Mouse (Mus musculus) spleen, adult 2 months (tissue): ENCODE data around the gene Zfp786. TPM values are rescaled to one million over a fixed set of nuclear protein-coding genes. Genes with fewer than 3 reads are reported as not detected.

Experiments used
- DNase-seq, 2 experiments: peaks; one replicate each; pipeline versions ENCODE4 v3.0.0 to v3.0.0-alpha.2; 2012 to 2021; ENCODE audit warnings: low spot score in 2 of 2, low read depth in 1 of 2
- H3K27ac ChIP-seq: fragments of 200-500 bp; 2 replicates; pipeline ENCODE4 v1.5.1; 2012; ENCODE audit warnings: low read length, inconsistent platforms; ENCODE audit not compliant: insufficient read depth
- H3K27me3 ChIP-seq: fragments of 200-500 bp; 2 replicates; pipeline ENCODE4 v1.6.1; 2012; ENCODE audit warnings: mild to moderate bottlenecking, moderate library complexity, low read length, inconsistent platforms; ENCODE audit not compliant: control insufficient read depth, insufficient read depth
- H3K36me3 ChIP-seq: fragments of 200-500 bp; 2 replicates; pipeline ENCODE4 v1.6.1; 2012; ENCODE audit warnings: mild to moderate bottlenecking, low read length, inconsistent platforms; ENCODE audit not compliant: control insufficient read depth, insufficient read depth
- H3K4me1 ChIP-seq: fragments of 200-500 bp; 2 replicates; pipeline ENCODE4 v1.6.1; 2011; ENCODE audit warnings: inconsistent platforms; ENCODE audit not compliant: control insufficient read depth, insufficient read depth, insufficient read length
- H3K4me3 ChIP-seq: fragments of 200-500 bp; 2 replicates; pipeline ENCODE4 v1.5.1; 2011; ENCODE audit warnings: mild to moderate bottlenecking, inconsistent platforms; ENCODE audit not compliant: insufficient read depth, insufficient read length; ENCODE audit errors: extremely low read depth
- CTCF ChIP-seq: fragments of 200-500 bp; IDR thresholded peaks from 2 replicates; pipeline ENCODE4 v1.5.1; 2011; ENCODE audit warnings: mild to moderate bottlenecking, inconsistent platforms; ENCODE audit not compliant: insufficient read depth, insufficient read length, insufficient replicate concordance; ENCODE audit errors: extremely low read depth
- POLR2A ChIP-seq: fragments of 200-500 bp; IDR thresholded peaks from 2 replicates; pipeline ENCODE4 v1.6.1; 2011; ENCODE audit warnings: low read depth, low read length, inconsistent platforms
- WGBS: fragments of 180-500 bp; shearing (Covaris S2); methylation state at CpG from one replicate; pipeline ENCODE4 v1.1.7; 2018; 5-methylcytosine and 5-hydroxymethylcytosine counted together
- polyA plus RNA-seq: library from polyadenylated mRNA; depleted of rRNA; stranded (reverse); fragments of >200 nt; gene quantifications from 2 replicates; pipeline ENCODE4 v1.2.3, GENCODE M21; 2012

Zfp786 gene
- polyA plus RNA-seq, 1 experiment, result 0.13 TPM

DNA sequence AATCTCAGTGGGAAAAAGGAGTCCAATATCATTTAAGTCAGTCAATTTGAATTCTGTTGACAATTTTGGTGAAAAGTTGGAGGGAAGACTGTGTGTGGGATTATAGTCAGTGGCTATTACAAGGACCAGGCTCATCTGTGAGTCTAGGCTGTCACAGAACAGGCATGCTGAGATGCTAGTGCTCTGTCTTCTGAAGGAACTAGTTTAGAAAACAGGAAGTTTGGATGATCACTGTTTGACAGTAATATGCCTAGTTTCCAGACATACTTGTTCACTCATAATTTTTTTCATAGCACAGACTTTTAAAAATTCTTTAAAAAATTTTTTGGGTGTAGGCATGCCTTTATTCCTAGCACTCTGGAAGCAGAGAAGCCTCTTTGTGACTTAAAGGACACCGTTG is 10.4 kb upstream of the Zfp786 start:
- no peak overlapping the region for H3K27ac ChIP-seq
- 96% methylated on average over 1 of the region's 1 CpGs for WGBS
- H3K4me1 ChIP-seq, result no peaks in the 10 kb centered on the region; the same call in 1 of the 2 replicates
- TF ChIP-seq POLR2A, result no peak
- no peak for TF ChIP-seq CTCF
- H3K36me3 ChIP-seq, result peaks cover 3% of the 10 kb centered on the region; the same call in 1 of the 2 replicates
- no peak for DNase-seq
- H3K4me3 ChIP-seq, result no peak overlapping the region
- no peaks in the 10 kb centered on the region for H3K27me3 ChIP-seq

DNA sequence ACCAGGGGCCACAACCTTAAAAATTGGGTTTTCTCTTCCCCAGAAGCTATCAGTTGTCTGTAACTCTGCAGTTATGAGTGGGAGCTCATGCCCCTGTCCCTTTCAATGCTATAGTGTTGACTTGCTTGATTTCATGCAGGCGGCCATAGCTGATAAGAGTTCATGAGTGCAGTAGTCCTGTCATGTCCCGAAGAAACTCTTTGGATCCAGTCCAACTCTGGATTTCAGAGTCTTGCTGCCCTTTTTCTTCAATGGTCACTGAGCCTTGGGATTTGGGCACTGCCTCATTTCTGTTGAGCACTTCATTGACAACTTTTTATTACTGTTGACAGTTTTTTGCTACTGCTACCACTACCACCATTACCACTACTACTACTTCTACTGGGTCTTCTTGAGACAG is 7.0 kb upstream of the Zfp786 start:
- DNase-seq, result no peak

DNA sequence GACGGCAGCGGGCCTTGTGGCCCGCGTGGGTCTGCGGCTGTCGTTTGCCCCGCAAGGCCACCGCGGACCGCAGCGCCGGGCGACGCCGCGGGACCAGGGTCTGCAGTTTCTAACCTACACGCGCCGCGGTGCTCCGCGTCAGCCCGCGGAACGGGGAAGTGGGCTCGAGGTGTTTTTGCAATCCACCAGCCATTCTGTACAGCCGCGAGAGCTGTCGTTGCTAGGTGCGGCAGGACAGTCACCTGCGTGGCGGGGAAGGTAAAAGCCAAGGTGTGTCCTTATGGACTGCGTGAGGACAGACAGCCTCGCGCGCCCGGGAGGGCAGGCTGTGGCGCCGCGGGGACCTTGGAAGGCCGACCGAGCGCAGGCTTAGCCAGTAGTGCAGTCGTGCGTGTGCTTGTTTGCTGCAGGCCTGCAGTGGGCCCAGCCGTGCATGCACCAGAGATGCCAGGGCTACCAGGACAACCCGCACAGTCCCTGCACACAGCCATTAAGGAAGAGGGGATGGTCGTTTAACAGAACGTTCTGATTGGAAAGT is 5.4 kb upstream of the Zfp786 start:
- Histone ChIP-seq H3K4me1 (no peaks in the 10 kb centered on the region; the same call in 1 of the 2 replicates), H3K27me3 (no peaks in the 10 kb centered on the region), H3K36me3 (peaks cover 3% of the 10 kb centered on the region; the same call in 1 of the 2 replicates), H3K27ac (peak overlapping the region; percentile 94), H3K4me3 (peak overlapping the region; percentile 98)
- TF ChIP-seq CTCF (no peak), POLR2A (no peak; the same call in 1 of the 2 replicates)
- DNase-seq, result peak in 1 of 2 experiments; percentile 43
- WGBS, result under 1% methylated on average over 49 of the region's 49 CpGs

More for the DNA sequence above, 7.0 kb upstream of the Zfp786 start:
- TF ChIP-seq CTCF, result no peak
- TF ChIP-seq POLR2A, result no peak
- Histone ChIP-seq H3K36me3 (peaks cover 3% of the 10 kb centered on the region; the same call in 1 of the 2 replicates), H3K27me3 (no peaks in the 10 kb centered on the region), H3K4me3 (no peak overlapping the region), H3K4me1 (no peaks in the 10 kb centered on the region; the same call in 1 of the 2 replicates), H3K27ac (no peak overlapping the region)
- 84% methylated on average over 2 of the region's 2 CpGs for WGBS

DNA sequence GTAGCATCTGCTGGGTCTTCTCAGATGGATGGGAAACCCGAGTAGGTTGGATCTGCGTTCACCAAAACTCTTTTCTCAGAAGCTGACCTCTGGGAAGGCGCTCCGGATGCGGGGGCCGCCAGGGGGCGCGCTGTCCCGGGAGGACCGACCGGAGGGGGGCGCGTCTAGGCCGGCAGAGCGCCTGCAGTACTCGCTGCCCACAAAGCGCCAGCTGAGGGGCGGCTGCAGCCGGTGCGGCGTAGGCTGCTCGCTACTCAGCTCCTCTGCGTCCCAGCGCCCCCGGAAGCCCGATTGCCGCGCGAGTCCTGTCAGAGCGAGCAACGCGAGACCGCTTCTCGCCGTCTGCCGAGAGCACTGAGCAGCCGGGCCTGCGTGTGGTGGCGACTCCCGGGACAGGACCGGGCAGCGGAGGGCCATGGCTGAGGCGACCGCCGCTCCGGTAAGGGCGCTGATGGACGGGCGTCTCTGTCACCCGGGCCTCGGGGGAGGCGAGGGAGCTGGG is 4.9 kb upstream of the Zfp786 start, which contains the start of gene Zfp398:
Gene Zfp398 (plus strand): TSS at position 180 of the 502 bp plus-strand sequence.
- H3K36me3 ChIP-seq, result no peaks in the 10 kb centered on the region
- TF ChIP-seq POLR2A (peak; percentile 27), CTCF (peak; percentile 93)
- under 1% methylated on average over 52 of the region's 52 CpGs for WGBS

DNA sequence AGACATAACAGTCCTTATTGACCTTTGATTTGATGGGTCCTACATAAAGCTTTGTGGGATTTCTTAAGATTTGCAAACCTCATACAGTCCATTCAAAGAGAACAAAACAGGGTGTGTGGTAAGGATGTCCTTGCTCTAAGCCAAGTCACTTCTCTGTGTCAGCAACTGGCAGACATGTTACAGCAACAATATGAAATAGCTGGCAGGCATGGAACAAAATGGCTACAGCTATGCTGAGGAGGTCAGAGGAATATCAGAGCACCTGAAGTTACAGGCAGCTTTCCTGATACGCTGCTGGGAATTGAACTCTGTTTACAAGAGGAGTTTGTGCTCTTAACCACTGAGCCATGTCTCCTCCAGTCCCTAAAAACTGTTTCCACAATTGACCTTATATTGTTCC is 1.6 kb upstream of the Zfp786 start:
- Histone ChIP-seq H3K4me3 (no peak overlapping the region), H3K4me1 (no peaks in the 10 kb centered on the region; the same call in 1 of the 2 replicates), H3K36me3 (no peaks in the 10 kb centered on the region), H3K27ac (no peak overlapping the region), H3K27me3 (no peaks in the 10 kb centered on the region)
- DNase-seq, result no peak
- TF ChIP-seq CTCF, result no peak
- no peak for TF ChIP-seq POLR2A
- 89% methylated on average over 1 of the region's 1 CpGs for WGBS

More for the DNA sequence above, 4.9 kb upstream of the Zfp786 start, which contains the start of gene Zfp398:
- H3K4me1 ChIP-seq, result no peaks in the 10 kb centered on the region; the same call in 1 of the 2 replicates
- peak; percentile 83 to 93 for DNase-seq
- peak within 1 kb of the TSS; percentile 98 for H3K4me3 ChIP-seq
- no peaks in the 10 kb centered on the region for H3K27me3 ChIP-seq
- peak within 1 kb of the TSS; percentile 94 for H3K27ac ChIP-seq

DNA sequence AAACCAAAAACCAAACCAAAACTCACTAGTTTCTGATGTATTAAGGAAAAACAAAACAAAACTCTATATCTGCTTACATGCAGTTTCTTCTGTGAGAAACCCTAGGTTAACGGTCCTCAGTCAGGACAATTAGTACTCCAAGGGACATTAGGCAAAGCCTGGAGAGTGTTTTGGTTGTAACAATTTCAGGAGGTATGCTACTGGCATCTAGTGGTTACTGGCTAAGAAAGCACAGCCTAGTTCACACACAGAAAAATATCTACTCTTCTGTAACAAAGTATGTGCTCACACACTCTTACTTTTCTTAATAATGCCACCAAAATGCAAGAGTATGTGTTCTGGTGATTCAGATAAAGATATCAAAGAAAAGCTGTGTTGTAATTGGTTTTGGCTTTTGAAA is 1.7 kb downstream of the Zfp786 start:
- 67% methylated on average over 1 of the region's 1 CpGs for WGBS
- no peak for DNase-seq

DNA sequence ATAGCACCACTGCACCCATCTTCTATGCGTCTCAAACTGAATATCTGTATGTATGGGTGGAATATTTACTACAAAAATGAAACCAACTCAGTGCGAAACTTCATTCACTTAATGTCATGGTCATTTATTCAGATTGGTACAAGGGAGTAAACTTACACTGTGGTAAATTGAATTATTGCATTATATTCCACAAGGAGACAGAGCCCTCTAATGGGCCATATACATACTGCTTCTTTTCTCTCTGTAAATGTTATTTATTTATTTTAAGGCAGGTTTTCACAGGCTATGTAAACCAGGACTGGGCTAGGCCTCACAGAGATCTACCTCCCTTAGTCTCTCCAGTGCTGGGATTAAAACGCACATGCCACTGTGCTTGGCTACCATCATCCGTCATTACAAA is 3.2 kb downstream of the Zfp786 start:
- Histone ChIP-seq H3K27me3 (no peaks in the 10 kb centered on the region), H3K36me3 (no peaks in the 10 kb centered on the region), H3K4me1 (no peaks in the 10 kb centered on the region), H3K27ac (no peak overlapping the region), H3K4me3 (no peak overlapping the region)
- TF ChIP-seq POLR2A, result no peak
- no peak for TF ChIP-seq CTCF
- DNase-seq, result no peak
- WGBS, result 94% methylated on average over 4 of the region's 4 CpGs

More for the DNA sequence above, 1.7 kb downstream of the Zfp786 start:
- Histone ChIP-seq H3K27me3 (no peaks in the 10 kb centered on the region), H3K27ac (no peak overlapping the region), H3K36me3 (no peaks in the 10 kb centered on the region), H3K4me1 (no peaks in the 10 kb centered on the region), H3K4me3 (no peak overlapping the region)
- TF ChIP-seq CTCF (no peak), POLR2A (no peak)
